In genomic region chr16:22097659-22098058, GRCm38 (mm10) we compare ENCODE assay signal across 9 mouse cellular contexts.
DNase-seq lines count a peak whose midpoint lies in the region; ATAC-seq and TF ChIP-seq lines count a peak whose summit lies in the region.
"Had no signal": no experiment of that assay in that cellular context is flagged by ENCODE, and none has a peak within 500 bp of the region (broad histone marks: within the 10 kb centered on the region; RNA-seq: fewer than 3 reads in every experiment).

No protein-coding gene starts in this region.

- TF ChIP-seq CTCF in brain, embryonic 14.5 days (IDR thresholded peaks at IDR 0.05; ENCODE audit: borderline replicate concordance, extremely low read depth, insufficient read depth, insufficient read length): no peak

- no peak for TF ChIP-seq POLR2A in brain, embryonic 14.5 days (IDR thresholded peaks at IDR 0.05; ENCODE audit: borderline replicate concordance, extremely low read depth, insufficient read depth, insufficient read length, poor library complexity, severe bottlenecking)

- no peak for ATAC-seq in cerebellum, adult (ENCODE audit: insufficient number of reproducible peaks, low FRiP score, low TSS enrichment)
- ATAC-seq in megakaryocyte, adult 5-6 weeks (ENCODE audit: poor library complexity, severe bottlenecking): peak; percentile 51

- peak; percentile 60 to 66 for DNase-seq in cerebellum, postnatal 14 days
- DNase-seq in kidney, postnatal 10 days: peak; percentile 26
- DNase-seq in kidney, adult 11 months: no peak
- peak; percentile 59 for DNase-seq in brain, embryonic 14.5 days (ENCODE audit: low read depth)
- DNase-seq in urinary bladder, postnatal 36 days (ENCODE audit: low spot score in 2 of 2): no peak
- no peak for DNase-seq in spleen, postnatal 14 days (ENCODE audit: low spot score in 2 of 2)
- DNase-seq: heart, postnatal 10 days had no signal

Comparison
In these comparisons a context has a peak if more than half of its experiments do, and no peak if none do; other contexts are left out.
1. DNase-seq: peak in cerebellum, postnatal 14 days (2 of 2), kidney, postnatal 10 days (single experiment) and brain, embryonic 14.5 days (single experiment); none in kidney, adult 11 months (single experiment), urinary bladder, postnatal 36 days (0 of 2) and spleen, postnatal 14 days (0 of 2).